Mouse (Mus musculus): ENCODE measurements around the gene Esrrg. TPM values are rescaled to one million over a fixed set of nuclear protein-coding genes. Genes with fewer than 3 reads are reported as not detected.
A peak's percentile ranks its signal among the peaks of the same experiment; 100 is the strongest.

Esrrg gene
- polyA plus RNA-seq, 1 experiment from 2014 or later: 20.0 TPM

DNA sequence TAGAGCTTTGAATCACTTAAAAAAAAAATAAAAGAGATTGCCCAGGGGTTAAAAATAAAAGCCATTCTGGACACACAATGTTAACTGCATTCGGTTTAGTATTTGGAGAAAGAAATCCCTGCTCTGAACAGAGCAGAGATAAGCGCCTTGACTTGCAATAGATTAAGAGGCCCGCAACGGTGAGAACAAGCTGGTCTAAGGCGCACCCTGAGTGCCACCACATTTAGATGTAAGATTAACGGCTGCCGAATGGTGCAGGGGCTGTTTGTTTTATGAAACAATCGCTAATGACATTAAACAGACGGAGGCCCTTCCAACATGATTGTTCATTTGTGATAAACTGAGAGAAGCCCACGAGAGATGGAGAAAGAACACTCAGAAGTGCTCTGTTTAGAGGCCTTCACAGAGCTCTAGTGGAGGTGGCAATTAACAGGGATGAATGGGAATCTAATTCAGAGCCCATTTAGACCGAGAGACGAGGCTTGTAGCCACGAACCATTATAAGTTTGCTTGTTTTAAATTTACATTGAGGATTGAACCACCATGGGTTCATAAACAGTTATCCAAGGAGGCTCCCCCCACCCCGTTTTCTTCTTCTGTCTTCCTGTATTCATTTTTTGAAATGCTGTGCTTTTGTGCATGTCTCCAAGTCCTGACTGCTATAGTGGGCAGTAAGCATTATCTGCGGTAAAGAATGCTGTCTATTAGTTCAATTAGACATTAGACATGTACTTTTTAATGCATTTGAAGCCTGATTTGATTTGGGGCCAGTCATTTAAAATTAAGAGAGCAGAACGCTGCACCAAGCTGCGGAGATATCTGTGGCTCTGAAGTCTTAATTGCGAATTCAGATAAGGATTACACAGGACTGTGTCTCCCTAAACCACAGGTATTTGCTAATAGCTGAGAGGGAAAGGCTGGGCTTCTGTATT is 356.5 kb downstream of the Esrrg start:
- peaks cover 26% of the 10 kb centered on the region for H3K4me1 ChIP-seq (replicated peaks)
- WGBS: 23% methylated on average over 18 of the region's 18 CpGs
- no peaks in the 10 kb centered on the region for H3K36me3 ChIP-seq
- H3K9me3 ChIP-seq (replicated peaks): no peaks in the 10 kb centered on the region
- no peak overlapping the region for H3K4me3 ChIP-seq
- H3K9ac ChIP-seq: 0 out of 2 replicates have a peak overlapping the region, but pooled peaks have one; percentile 2
- peak overlapping the region; percentile 25 for H3K4me2 ChIP-seq
- H3K27ac ChIP-seq: peak overlapping the region; percentile 46
- no peaks in the 10 kb centered on the region for H3K27me3 ChIP-seq
- peak; percentile 60; the same call in 1 of the 2 replicates for ATAC-seq (replicated peaks; ENCODE audit: insufficient number of reproducible peaks, insufficient read depth, low FRiP score, low read depth)

DNA sequence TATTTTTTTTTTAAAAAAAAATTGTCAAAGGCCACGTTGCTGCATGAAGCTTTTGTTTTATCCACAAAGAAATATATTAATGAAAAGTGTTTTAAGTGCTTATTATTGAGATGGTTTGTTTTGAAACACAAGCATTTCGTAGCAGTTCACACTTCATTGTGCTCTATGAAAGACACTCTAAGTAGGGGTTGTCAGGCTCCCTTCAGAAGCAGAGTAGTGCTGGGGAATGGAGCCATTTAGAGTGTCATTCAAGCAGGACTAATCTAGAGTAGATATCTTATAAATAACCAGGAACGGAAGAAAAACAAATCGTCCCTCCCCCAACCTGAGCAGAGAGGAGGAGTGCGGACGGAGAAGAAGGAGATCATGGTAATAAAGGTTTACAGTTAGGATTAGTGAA is 357.3 kb downstream of the Esrrg start:
- peaks cover 26% of the 10 kb centered on the region for H3K4me1 ChIP-seq (replicated peaks)
- no peaks in the 10 kb centered on the region for H3K27me3 ChIP-seq
- 41% methylated on average over 6 of the region's 6 CpGs for WGBS
- no peak overlapping the region for H3K4me3 ChIP-seq
- no peaks in the 10 kb centered on the region for H3K9me3 ChIP-seq (replicated peaks)
- H3K36me3 ChIP-seq: no peaks in the 10 kb centered on the region
- no peak overlapping the region for H3K27ac ChIP-seq
- ATAC-seq (replicated peaks; ENCODE audit: insufficient number of reproducible peaks, insufficient read depth, low FRiP score, low read depth): no peak
- no peak overlapping the region for H3K4me2 ChIP-seq
- no peak overlapping the region for H3K9ac ChIP-seq

DNA sequence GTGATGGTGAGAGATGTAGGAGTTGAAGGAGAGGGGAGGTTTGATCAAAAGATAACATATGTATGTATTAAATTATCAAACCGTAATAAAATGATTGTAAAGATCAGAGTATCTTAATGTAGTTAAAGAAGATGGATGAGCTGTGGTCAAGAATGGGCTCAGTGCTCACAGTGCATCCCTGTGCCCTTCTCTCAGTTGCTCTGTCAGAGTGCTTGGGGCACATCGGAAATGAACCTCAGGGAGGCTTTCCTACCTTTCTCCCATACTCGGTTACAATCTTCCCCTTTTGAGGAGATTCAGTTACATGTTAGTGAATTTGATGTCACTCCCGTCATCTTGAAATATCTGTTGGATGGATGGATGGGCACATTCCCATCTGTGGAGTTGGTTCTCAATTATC is 359.8 kb downstream of the Esrrg start:
- H3K4me1 ChIP-seq (replicated peaks): peaks cover 31% of the 10 kb centered on the region
- no peak for ATAC-seq (replicated peaks; ENCODE audit: insufficient number of reproducible peaks, insufficient read depth, low FRiP score, low read depth)
- no peaks in the 10 kb centered on the region for H3K27me3 ChIP-seq
- H3K9me3 ChIP-seq (replicated peaks): no peaks in the 10 kb centered on the region
- H3K9ac ChIP-seq: no peak overlapping the region
- no peak overlapping the region for H3K27ac ChIP-seq
- H3K4me2 ChIP-seq: no peak overlapping the region
- no peaks in the 10 kb centered on the region for H3K36me3 ChIP-seq
- H3K4me3 ChIP-seq: no peak overlapping the region
- WGBS: 80% methylated on average over 4 of the region's 4 CpGs

DNA sequence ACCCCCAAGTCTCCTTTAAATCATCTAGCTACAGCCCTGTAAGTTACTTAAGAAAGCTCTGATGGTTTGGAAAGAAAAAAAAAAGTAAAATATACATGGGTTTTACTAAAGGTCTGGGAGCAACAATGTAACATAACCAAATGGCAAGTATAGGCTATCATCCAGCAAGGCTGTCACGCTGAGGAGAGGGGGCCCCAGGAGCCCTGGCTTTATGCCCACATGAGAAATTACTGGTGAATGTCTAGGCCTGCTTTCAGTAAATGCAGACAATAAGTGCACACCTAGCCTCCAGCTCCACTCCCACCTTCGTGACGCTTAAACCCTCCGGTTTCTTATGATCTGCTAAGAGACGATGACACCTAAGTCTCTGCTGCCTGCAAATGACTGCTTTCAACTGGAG is 360.9 kb downstream of the Esrrg start:
- 0 out of 2 replicates have a peak overlapping the region, but pooled peaks have one; percentile 5 for H3K27ac ChIP-seq
- 50% methylated on average over 5 of the region's 5 CpGs for WGBS

DNA sequence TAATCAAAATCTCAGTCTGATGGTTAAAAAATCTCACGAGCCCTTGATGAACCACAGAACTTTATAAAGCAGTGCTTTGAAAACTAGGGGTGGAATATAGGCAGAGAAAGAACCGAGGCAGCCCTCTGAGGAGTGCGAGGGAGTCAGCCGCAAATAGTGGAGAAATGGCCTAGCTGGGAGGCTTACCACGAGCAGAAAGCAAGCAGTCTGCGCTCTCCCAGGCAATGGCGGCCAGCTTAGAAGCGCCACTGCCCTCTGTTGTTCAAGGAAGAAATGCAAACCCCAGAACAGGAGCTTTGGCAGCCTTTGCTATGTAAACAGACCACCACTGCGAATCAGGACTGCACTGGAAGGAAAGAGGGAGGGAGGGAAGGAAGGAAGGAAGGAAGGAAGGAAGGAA is 365.8 kb downstream of the Esrrg start:
- Histone ChIP-seq H3K9me3 (replicated peaks) (no peaks in the 10 kb centered on the region), H3K36me3 (no peaks in the 10 kb centered on the region), H3K4me2 (no peak overlapping the region), H3K4me1 (replicated peaks) (peaks cover 16% of the 10 kb centered on the region), H3K27ac (peak overlapping the region; percentile 50; the same call in 1 of the 2 replicates), H3K27me3 (no peaks in the 10 kb centered on the region), H3K4me3 (no peak overlapping the region), H3K9ac (no peak overlapping the region)
- 10% methylated on average over 9 of the region's 9 CpGs for WGBS
- ATAC-seq (replicated peaks; ENCODE audit: insufficient number of reproducible peaks, insufficient read depth, low FRiP score, low read depth): peak; percentile 43; the same call in 1 of the 2 replicates

More for the DNA sequence above, 360.9 kb downstream of the Esrrg start:
- H3K9me3 ChIP-seq (replicated peaks): no peaks in the 10 kb centered on the region
- no peaks in the 10 kb centered on the region for H3K36me3 ChIP-seq
- H3K4me2 ChIP-seq: no peak overlapping the region
- H3K4me3 ChIP-seq: no peak overlapping the region
- H3K9ac ChIP-seq: no peak overlapping the region
- H3K4me1 ChIP-seq (replicated peaks): peaks cover 33% of the 10 kb centered on the region
- H3K27me3 ChIP-seq: no peaks in the 10 kb centered on the region
- no peak for ATAC-seq (replicated peaks; ENCODE audit: insufficient number of reproducible peaks, insufficient read depth, low FRiP score, low read depth)

DNA sequence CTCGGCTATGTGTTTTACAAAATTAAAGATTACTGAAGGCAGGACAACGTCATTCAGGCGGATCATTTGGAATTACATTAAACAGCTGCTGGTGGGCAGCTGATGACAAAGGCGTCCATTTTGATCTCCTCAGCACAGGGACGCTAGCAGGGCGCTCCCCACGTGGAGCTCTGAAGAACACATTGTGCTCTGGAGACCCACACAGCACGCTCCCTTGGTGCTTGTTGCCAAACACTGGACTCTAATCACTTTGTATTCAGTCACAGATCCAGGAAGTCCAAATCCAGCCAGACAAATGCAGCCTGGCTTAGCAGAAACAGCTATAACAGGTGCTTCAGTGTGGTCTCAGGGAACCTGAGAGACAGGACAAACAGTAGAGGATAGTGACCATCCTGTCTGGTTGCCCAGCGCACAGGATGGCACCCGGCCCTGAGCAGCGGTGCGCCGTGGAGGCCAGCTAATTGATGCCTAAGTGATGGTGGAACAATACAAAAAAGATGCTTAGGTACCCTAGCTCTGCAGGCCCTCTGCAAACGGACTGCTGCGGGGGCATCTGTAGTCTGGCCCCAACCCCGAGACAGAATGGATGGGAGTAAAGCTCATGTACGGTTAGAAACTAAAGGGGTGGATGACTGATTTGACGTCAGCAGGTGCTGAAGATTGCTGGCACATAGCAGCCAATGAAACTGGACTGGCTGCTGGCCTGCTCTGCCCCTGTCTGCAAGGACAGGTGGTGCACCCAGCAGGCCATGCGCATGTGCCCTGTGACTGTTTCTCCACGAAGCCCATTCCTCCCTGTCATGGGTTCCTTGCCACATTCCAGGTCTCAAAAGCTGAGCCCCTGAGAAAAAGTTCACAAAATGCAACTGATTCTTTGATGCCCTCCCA is 367.1 kb downstream of the Esrrg start:
- Histone ChIP-seq H3K27me3 (no peaks in the 10 kb centered on the region), H3K9ac (no peak overlapping the region), H3K4me1 (replicated peaks) (peaks cover 13% of the 10 kb centered on the region; the same call in 1 of the 2 replicates), H3K4me3 (no peak overlapping the region), H3K36me3 (no peaks in the 10 kb centered on the region), H3K4me2 (no peak overlapping the region), H3K9me3 (replicated peaks) (no peaks in the 10 kb centered on the region), H3K27ac (no peak overlapping the region)
- 79% methylated on average over 20 of the region's 20 CpGs for WGBS
- no peak for ATAC-seq (replicated peaks; ENCODE audit: insufficient number of reproducible peaks, insufficient read depth, low FRiP score, low read depth)

DNA sequence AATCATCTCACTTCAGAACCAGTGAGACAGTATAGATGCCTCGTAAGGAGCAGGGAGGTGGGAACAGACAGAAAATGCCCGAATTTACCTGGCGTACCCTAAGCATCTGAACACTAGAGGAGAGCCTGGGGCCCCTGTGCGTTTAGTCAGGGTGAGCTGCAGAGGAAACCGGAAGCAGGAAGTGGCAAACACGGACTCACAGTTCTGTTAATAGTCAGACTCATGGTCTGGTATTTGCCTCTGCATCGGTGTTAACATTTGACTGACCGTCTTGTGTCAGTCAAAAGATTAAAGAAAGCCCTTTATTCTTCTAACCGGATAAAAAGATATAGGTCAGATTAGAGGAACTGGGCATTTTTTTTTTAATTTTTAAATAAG is 367.8 kb downstream of the Esrrg start:
- no peaks in the 10 kb centered on the region for H3K9me3 ChIP-seq (replicated peaks)
- H3K4me2 ChIP-seq: no peak overlapping the region
- ATAC-seq (replicated peaks; ENCODE audit: insufficient number of reproducible peaks, insufficient read depth, low FRiP score, low read depth): no peak
- 67% methylated on average over 9 of the region's 9 CpGs for WGBS
- H3K4me3 ChIP-seq: no peak overlapping the region
- peaks cover 9% of the 10 kb centered on the region; the same call in 1 of the 2 replicates for H3K4me1 ChIP-seq (replicated peaks)
- H3K27me3 ChIP-seq: no peaks in the 10 kb centered on the region
- no peaks in the 10 kb centered on the region for H3K36me3 ChIP-seq
- H3K9ac ChIP-seq: no peak overlapping the region
- no peak overlapping the region for H3K27ac ChIP-seq

DNA sequence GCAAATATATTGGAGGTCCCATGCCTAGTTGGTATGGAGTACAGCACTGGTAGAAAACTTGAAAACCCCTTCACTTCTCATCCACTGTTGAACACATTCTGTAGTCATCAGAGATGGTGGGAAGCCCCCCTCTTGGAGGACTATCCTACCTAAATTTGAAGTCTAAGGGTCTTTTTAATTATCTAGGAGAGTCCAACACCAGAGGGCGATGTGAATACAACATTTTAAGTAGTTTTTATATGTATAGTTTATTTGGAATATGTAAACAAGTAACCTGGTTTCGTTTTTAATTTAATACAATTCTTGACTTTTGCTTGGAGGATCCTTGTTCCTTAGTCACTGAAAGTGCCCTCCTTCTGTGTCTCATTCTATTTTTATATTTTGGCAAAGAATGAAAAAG is 372.4 kb downstream of the Esrrg start:
- no peak for ATAC-seq (replicated peaks; ENCODE audit: insufficient number of reproducible peaks, insufficient read depth, low FRiP score, low read depth)
- H3K4me3 ChIP-seq: no peak overlapping the region
- H3K9ac ChIP-seq: no peak overlapping the region
- no peak overlapping the region for H3K27ac ChIP-seq
- H3K36me3 ChIP-seq: no peaks in the 10 kb centered on the region
- no peaks in the 10 kb centered on the region for H3K27me3 ChIP-seq
- H3K9me3 ChIP-seq (replicated peaks): no peaks in the 10 kb centered on the region
- H3K4me2 ChIP-seq: no peak overlapping the region
- peaks cover 8% of the 10 kb centered on the region; the same call in 1 of the 2 replicates for H3K4me1 ChIP-seq (replicated peaks)
- 76% methylated on average over 2 of the region's 2 CpGs for WGBS

DNA sequence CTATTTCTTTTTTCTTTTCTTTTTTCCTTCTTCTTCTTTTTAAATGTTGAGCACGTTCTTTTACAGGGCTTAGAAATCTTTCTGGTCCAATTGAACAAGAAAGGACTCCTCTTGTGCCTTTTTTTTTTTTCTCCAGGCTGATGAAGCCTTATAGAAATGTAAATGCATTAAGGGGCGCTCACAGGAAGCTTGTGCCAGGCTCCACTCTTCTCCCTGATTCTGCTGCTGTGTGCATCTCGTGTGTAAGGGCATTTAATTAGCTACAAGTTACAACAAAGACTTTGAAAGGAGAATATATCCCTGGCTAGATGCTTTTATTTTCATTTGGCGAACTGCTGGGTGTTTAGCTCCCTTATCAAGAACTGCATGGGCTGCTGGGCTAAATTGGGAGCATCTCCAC is 374.6 kb downstream of the Esrrg start:
- 44% methylated on average over 4 of the region's 4 CpGs for WGBS
- H3K36me3 ChIP-seq: no peaks in the 10 kb centered on the region
- H3K27ac ChIP-seq: no peak overlapping the region
- H3K9me3 ChIP-seq (replicated peaks): no peaks in the 10 kb centered on the region
- no peaks in the 10 kb centered on the region for H3K27me3 ChIP-seq
- no peak overlapping the region for H3K4me2 ChIP-seq
- ATAC-seq (replicated peaks; ENCODE audit: insufficient number of reproducible peaks, insufficient read depth, low FRiP score, low read depth): no peak
- no peak overlapping the region for H3K9ac ChIP-seq
- 0 out of 2 replicates have a peak, but pooled peaks cover 5% of the 10 kb centered on the region for H3K4me1 ChIP-seq (replicated peaks)
- H3K4me3 ChIP-seq: no peak overlapping the region

DNA sequence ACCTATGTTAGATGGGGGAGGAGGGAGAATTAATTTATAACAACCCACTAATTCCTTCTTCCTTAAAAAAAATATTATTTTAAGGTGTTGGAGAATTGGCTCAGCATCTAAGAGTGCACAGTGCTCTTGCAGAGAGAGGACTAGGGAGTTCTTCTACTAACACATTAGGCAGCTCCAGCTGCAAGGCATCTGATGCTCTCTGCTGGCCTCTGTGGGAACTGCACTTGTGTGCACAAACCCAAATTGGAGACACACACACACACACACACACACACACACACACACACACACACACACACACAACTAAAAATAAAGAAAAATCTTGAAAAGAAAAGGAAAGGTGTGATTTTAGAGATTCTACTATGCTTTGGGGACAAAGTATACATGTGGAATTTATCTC is 381.6 kb downstream of the Esrrg start:
- no peaks in the 10 kb centered on the region for H3K27me3 ChIP-seq
- H3K4me2 ChIP-seq: no peak overlapping the region
- H3K27ac ChIP-seq: no peak overlapping the region
- H3K9ac ChIP-seq: no peak overlapping the region
- H3K9me3 ChIP-seq (replicated peaks): no peaks in the 10 kb centered on the region
- no peak for ATAC-seq (replicated peaks; ENCODE audit: insufficient number of reproducible peaks, insufficient read depth, low FRiP score, low read depth)
- no peak overlapping the region for H3K4me3 ChIP-seq
- no peaks in the 10 kb centered on the region for H3K4me1 ChIP-seq (replicated peaks)
- H3K36me3 ChIP-seq: no peaks in the 10 kb centered on the region

Measured in heart, embryonic 15.5 days (tissue).